Mouse (Mus musculus) myocyte (in vitro differentiated cells): ENCODE measurements around the gene Cyp27b1.

ENCODE experiments used
- MAX ChIP-seq: IDR thresholded peaks from one replicate; pipeline ENCODE4 v1.6.1; 2011; ENCODE audit warnings: low read depth, mild to moderate bottlenecking, control low read depth
- POLR2A ChIP-seq: IDR thresholded peaks from one replicate; pipeline ENCODE4 v1.6.1; 2011; ENCODE audit warnings: low read depth, mild to moderate bottlenecking, control low read depth, moderate library complexity; ENCODE audit not compliant: insufficient read length

- TF ChIP-seq MAX (no peak), POLR2A (no peak)
These were observed 1.5 kb downstream of the Cyp27b1 start for GRCm38 (mm10) chr10:127049395-127050118.
